Mouse (Mus musculus) erythroblast, embryonic 14.5 days (primary cell): ENCODE data around the gene Ifnlr1.

Experiments
- GATA1 ChIP-seq: IDR thresholded peaks from 2 replicates; pipeline ENCODE4 v1.6.1; 2012; ENCODE audit warnings: low read length, inconsistent platforms, mixed read lengths
- TAL1 ChIP-seq: IDR thresholded peaks from 3 replicates; pipeline ENCODE4 v1.6.1; 2012; ENCODE audit warnings: low read length, inconsistent platforms, mixed read lengths

DNA sequence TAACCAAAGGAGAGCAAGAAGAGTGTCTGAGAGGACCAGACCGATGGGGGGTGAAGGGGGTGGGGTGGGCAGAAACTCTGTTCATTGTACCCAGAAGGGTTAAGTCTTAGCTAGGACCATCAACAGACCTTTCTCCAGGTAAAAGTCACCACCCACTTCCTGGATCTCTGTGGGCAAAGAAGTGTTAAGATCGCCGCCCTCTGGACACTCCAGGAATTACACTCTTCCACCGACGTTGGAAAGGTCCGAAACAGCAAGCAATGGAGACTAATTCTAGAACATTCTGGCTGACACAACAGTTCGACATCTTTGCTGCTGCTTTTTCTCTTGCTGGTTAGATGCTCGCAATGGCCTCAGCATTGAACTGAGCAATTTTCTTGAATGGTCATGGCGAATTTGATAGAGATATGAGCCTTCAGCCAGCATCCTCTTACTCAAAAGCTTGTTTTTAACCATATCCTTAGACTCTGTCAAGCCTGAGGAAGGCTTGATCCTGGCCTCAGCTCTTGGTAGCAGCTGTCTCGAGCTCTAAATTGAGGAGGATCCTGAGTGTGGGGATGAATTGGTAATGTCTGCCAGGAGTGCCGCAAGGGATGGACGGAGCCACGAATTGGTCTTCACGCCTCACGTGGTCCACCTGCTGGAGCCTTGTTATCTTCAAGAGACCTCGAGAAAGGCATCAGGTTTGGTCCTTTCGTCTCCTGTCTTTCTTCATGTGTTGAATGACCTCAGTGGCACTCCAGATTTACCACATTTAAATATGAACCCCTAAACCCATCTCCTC is 19.7 kb upstream of the Ifnlr1 start:
- TF ChIP-seq GATA1 (no peak), TAL1 (no peak)
